28 mouse cellular contexts compared by ENCODE assay signal in the genomic region with DNA sequence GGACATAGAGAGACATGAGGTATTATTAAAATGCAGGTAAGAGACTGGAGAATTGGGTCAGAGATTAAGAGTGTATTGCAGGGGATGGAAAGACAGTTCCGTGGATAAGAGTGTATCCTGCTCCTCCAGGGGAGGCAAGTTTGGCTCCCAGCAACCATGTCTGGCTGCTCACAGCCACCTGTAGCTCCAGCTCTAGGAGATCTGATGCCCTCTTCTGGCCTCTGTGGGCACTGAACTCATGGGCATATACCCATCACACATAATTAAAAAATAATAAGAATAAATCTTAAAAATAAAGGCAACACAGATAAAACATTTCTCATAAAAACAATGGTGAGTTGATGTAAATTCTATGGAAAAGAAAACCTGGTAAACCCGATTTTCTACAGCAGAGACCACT.
"Had no signal": no experiment of that assay in that cellular context is flagged by ENCODE, and none has a peak within 500 bp of the region (broad histone marks: within the 10 kb centered on the region; RNA-seq: fewer than 3 reads in every experiment).

No protein-coding gene starts in this region.

- H3K36me3 ChIP-seq: kidney, embryonic 15.5 days; limb, embryonic 12.5 days; limb, embryonic 15.5 days; liver, embryonic 13.5 days; lung, embryonic 15.5 days; midbrain, embryonic 13.5 days; neural tube, embryonic 13.5 days; stomach, embryonic 15.5 days had no signal

- H3K27ac ChIP-seq: kidney, embryonic 15.5 days; left cerebral cortex, adult 2 months; limb, embryonic 12.5 days; limb, embryonic 15.5 days; liver, embryonic 13.5 days; midbrain, embryonic 10.5 days; midbrain, embryonic 13.5 days; neural tube, embryonic 13.5 days; stomach, embryonic 15.5 days had no signal

- H3K4me2 ChIP-seq: kidney, embryonic 15.5 days; limb, embryonic 12.5 days; limb, embryonic 15.5 days; liver, embryonic 13.5 days; lung, embryonic 15.5 days; midbrain, embryonic 13.5 days; neural tube, embryonic 13.5 days; stomach, embryonic 15.5 days had no signal

- H3K4me1 ChIP-seq: limb, embryonic 15.5 days; liver, embryonic 13.5 days; megakaryocyte, embryonic 14.5 days; midbrain, embryonic 10.5 days had no signal

- H3K27me3 ChIP-seq: kidney, embryonic 15.5 days; limb, embryonic 12.5 days; limb, embryonic 15.5 days; liver, embryonic 13.5 days; lung, embryonic 15.5 days; megakaryocyte, embryonic 14.5 days; midbrain, embryonic 13.5 days; neural tube, embryonic 13.5 days; stomach, embryonic 15.5 days had no signal

- H3K4me3 ChIP-seq: kidney, embryonic 15.5 days; left cerebral cortex, adult 2 months; limb, embryonic 12.5 days; limb, embryonic 15.5 days; liver, embryonic 13.5 days; lung, embryonic 15.5 days; megakaryocyte, embryonic 14.5 days; midbrain, embryonic 10.5 days; midbrain, embryonic 13.5 days; myocyte; neural tube, embryonic 13.5 days; stomach, embryonic 15.5 days had no signal

- DNase-seq: kidney, adult 2 months; kidney, postnatal 14 days; kidney, postnatal 4 days; layer of hippocampus, adult 9-11 months; layer of hippocampus, postnatal 36 days; left cerebral cortex, postnatal 4 days; liver, embryonic 13.5 days; lung, adult 18-20 months; lung, postnatal 10 days; lung, postnatal 36 days; retina, postnatal 1 day; right cerebral cortex, postnatal 25 days; spleen, adult 18-20 months; thymus, adult 18-20 months; thymus, postnatal 36 days had no signal

- ATAC-seq: intestine, embryonic 16.5 days; midbrain, embryonic 13.5 days; midbrain, embryonic 16.5 days had no signal

- H3K9ac ChIP-seq: kidney, embryonic 15.5 days; limb, embryonic 12.5 days; limb, embryonic 15.5 days; liver, embryonic 13.5 days; lung, embryonic 15.5 days; midbrain, embryonic 13.5 days; neural tube, embryonic 13.5 days; stomach, embryonic 15.5 days had no signal

- H3K9me3 ChIP-seq: kidney, embryonic 15.5 days; limb, embryonic 12.5 days; limb, embryonic 15.5 days; liver, embryonic 13.5 days; lung, embryonic 15.5 days; megakaryocyte, embryonic 14.5 days; midbrain, embryonic 10.5 days; midbrain, embryonic 13.5 days; neural tube, embryonic 13.5 days; stomach, embryonic 15.5 days had no signal
